Mouse (Mus musculus): Measurements from ENCODE around the gene Nbeal1.

- no peak for TF ChIP-seq POLR2A (IDR thresholded peaks at IDR 0.05; ENCODE audit: control insufficient read depth, low read depth, low read length)
- TF ChIP-seq CTCF (IDR thresholded peaks at IDR 0.05; ENCODE audit: control insufficient read depth, insufficient read depth, insufficient replicate concordance, low read depth, low read length), result no peak
These were observed 92.1 kb downstream of the Nbeal1 start for GRCm38 (mm10) chr1:60272471-60272870.

Measured in testis, adult 2 months (tissue).